Comparison of ENCODE assay signal across 12 mouse cellular contexts in genomic region chr6:85264982-85265518, GRCm38 (mm10).
DNase-seq lines count a peak whose midpoint lies in the region; ATAC-seq lines count a peak whose summit lies in the region.
"Had no signal": no experiment of that assay in that cellular context is flagged by ENCODE, and none has a peak within 500 bp of the region (broad histone marks: within the 10 kb centered on the region; RNA-seq: fewer than 3 reads in every experiment).

No protein-coding gene starts in this region.

- peak; percentile 47; the same call in 1 of the 2 replicates for ATAC-seq in embryonic facial prominence, embryonic 11.5 days (replicated peaks; ENCODE audit: insufficient number of reproducible peaks, low FRiP score, low TSS enrichment, low read depth)
- ATAC-seq in hindbrain, embryonic 13.5 days (ENCODE audit: low FRiP score), result peak; percentile 50; the same call in 1 of the 2 replicates
- ATAC-seq in midbrain, embryonic 15.5 days (replicated peaks), result no peak
- ATAC-seq: activated CD4-positive, CD25-positive, alpha-beta regulatory T cell, adult 4 months had no signal

- H3K4me2 ChIP-seq in embryonic facial prominence, embryonic 11.5 days (ENCODE audit: low read depth, low read length), result peak overlapping the region; percentile 7; the same call in 1 of the 2 replicates
- peak overlapping the region; percentile 26 for H3K4me2 ChIP-seq in hindbrain, embryonic 13.5 days
- H3K4me2 ChIP-seq in midbrain, embryonic 15.5 days, result peak overlapping the region; percentile 16; the same call in 1 of the 2 replicates
- H3K4me2 ChIP-seq: liver, embryonic 13.5 days had no signal

- intact Hi-C loops in heart, postnatal 10 days (cut with DNase I), result loop anchor here (5.0 kb wide), 1 partner anchor 67 kb away; the partner anchor contains the start of gene Sfxn5

- H3K27ac ChIP-seq in embryonic facial prominence, embryonic 11.5 days (replicated peaks; ENCODE audit: low read depth, low read length), result no peak overlapping the region
- H3K27ac ChIP-seq in hindbrain, embryonic 13.5 days, result no peak overlapping the region
- H3K27ac ChIP-seq in midbrain, embryonic 15.5 days, result no peak overlapping the region
- H3K27ac ChIP-seq: liver, embryonic 13.5 days had no signal

- DNase-seq in Muller cell, postnatal 12 days (ENCODE audit: inconsistent ontology term), result peak; percentile 86
- DNase-seq in embryonic facial prominence, embryonic 11.5 days (ENCODE audit: low spot score), result peak; percentile 57
- no peak for DNase-seq in right cerebral cortex, adult 18-20 months
- no peak for DNase-seq in heart, postnatal 10 days
- no peak for DNase-seq in frontal cortex, postnatal 36 days (ENCODE audit: low spot score in 2 of 2)
- DNase-seq in frontal cortex, adult 2 months (ENCODE audit: extremely low spot score in 1 of 2, low spot score in 1 of 2), result no peak
- DNase-seq: liver, embryonic 13.5 days; thymus, postnatal 36 days had no signal

- 4% methylated on average over 15 of the region's 15 CpGs for WGBS in embryonic facial prominence, embryonic 11.5 days
- WGBS in hindbrain, embryonic 13.5 days, result 5% methylated on average over 15 of the region's 15 CpGs
- WGBS in midbrain, embryonic 15.5 days, result 6% methylated on average over 15 of the region's 15 CpGs

- no peak overlapping the region for H3K4me3 ChIP-seq in embryonic facial prominence, embryonic 11.5 days (ENCODE audit: low read depth, low read length)
- no peak overlapping the region for H3K4me3 ChIP-seq in hindbrain, embryonic 13.5 days
- H3K4me3 ChIP-seq in midbrain, embryonic 15.5 days, result no peak overlapping the region
- H3K4me3 ChIP-seq: liver, embryonic 13.5 days had no signal

- peaks cover 3% of the 10 kb centered on the region; the same call in 1 of the 2 replicates for H3K27me3 ChIP-seq in embryonic facial prominence, embryonic 11.5 days (ENCODE audit: control insufficient read depth, insufficient read depth, low read length)
- H3K27me3 ChIP-seq in hindbrain, embryonic 13.5 days, result peaks cover 61% of the 10 kb centered on the region
- no peaks in the 10 kb centered on the region for H3K27me3 ChIP-seq in midbrain, embryonic 15.5 days (replicated peaks)
- H3K27me3 ChIP-seq: CH12.LX had no signal

- H3K4me1 ChIP-seq in embryonic facial prominence, embryonic 11.5 days (ENCODE audit: control insufficient read depth, insufficient read depth, low read length), result peaks cover 4% of the 10 kb centered on the region; the same call in 1 of the 2 replicates
- H3K4me1 ChIP-seq in hindbrain, embryonic 13.5 days (replicated peaks), result peaks cover 23% of the 10 kb centered on the region
- H3K4me1 ChIP-seq in midbrain, embryonic 15.5 days, result peaks cover 20% of the 10 kb centered on the region
- H3K4me1 ChIP-seq: liver, embryonic 13.5 days had no signal

- H3K9ac ChIP-seq in embryonic facial prominence, embryonic 11.5 days (replicated peaks; ENCODE audit: low read length), result peak overlapping the region; percentile 25
- peak overlapping the region; percentile 26; the same call in 1 of the 2 replicates for H3K9ac ChIP-seq in hindbrain, embryonic 13.5 days
- H3K9ac ChIP-seq in midbrain, embryonic 15.5 days, result peak overlapping the region; percentile 4; the same call in 1 of the 2 replicates
- H3K9ac ChIP-seq: liver, embryonic 13.5 days had no signal

- H3K9me3 ChIP-seq in embryonic facial prominence, embryonic 11.5 days (replicated peaks; ENCODE audit: control insufficient read depth, low read length), result no peaks in the 10 kb centered on the region
- no peaks in the 10 kb centered on the region for H3K9me3 ChIP-seq in hindbrain, embryonic 13.5 days
- H3K9me3 ChIP-seq in midbrain, embryonic 15.5 days, result no peaks in the 10 kb centered on the region
- H3K9me3 ChIP-seq: liver, embryonic 13.5 days had no signal

- no peaks in the 10 kb centered on the region for H3K36me3 ChIP-seq in embryonic facial prominence, embryonic 11.5 days (replicated peaks; ENCODE audit: control insufficient read depth, insufficient read depth, low read depth, low read length)
- H3K36me3 ChIP-seq in hindbrain, embryonic 13.5 days, result no peaks in the 10 kb centered on the region
- H3K36me3 ChIP-seq in midbrain, embryonic 15.5 days (replicated peaks), result no peaks in the 10 kb centered on the region
- H3K36me3 ChIP-seq: liver, embryonic 13.5 days had no signal

Comparison
In these comparisons a context has a peak if more than half of its experiments do, and no peak if none do; other contexts are left out.
1. DNase-seq: peak in Muller cell, postnatal 12 days (single experiment) and embryonic facial prominence, embryonic 11.5 days (single experiment); none in right cerebral cortex, adult 18-20 months (single experiment), heart, postnatal 10 days (0 of 2), frontal cortex, postnatal 36 days (0 of 2) and frontal cortex, adult 2 months (0 of 2).
2. Peak in every context shown above with its lines, with median percentiles within 50 percentile points of each other: H3K4me2 ChIP-seq and H3K9ac ChIP-seq.